Mouse (Mus musculus) naive thymus-derived CD4-positive, alpha-beta T cell, adult 5 months (primary cell): Measurements from ENCODE around the gene Fzd10. TPM values are rescaled to one million over a fixed set of nuclear protein-coding genes. Genes with fewer than 3 reads are reported as not detected.

ENCODE experiments used
- polyA plus RNA-seq: library from polyadenylated mRNA; unstranded; fragments of 100-300 nt; shearing (Covaris generic); gene quantifications from one replicate; pipeline ENCODE4 v1.2.1, GENCODE M21; 2017

Fzd10 gene
- 0.14 TPM for polyA plus RNA-seq

GRCm38 (mm10) chr5:128600072-128601021, at the start of gene Fzd10:
TSS of gene Fzd10 (plus strand) at chr5:128600844.

Other genes with a start within 250 kb of the Fzd10 start
- gene Tmem132d, start 167.8 kb upstream of the Fzd10 start, polyA plus RNA-seq = not detected
- gene Piwil1, start 101.7 kb downstream of the Fzd10 start, polyA plus RNA-seq = not detected